Mouse (Mus musculus): Measurements from ENCODE around the gene Rps6ka3.

Rps6ka3 gene

DNA sequence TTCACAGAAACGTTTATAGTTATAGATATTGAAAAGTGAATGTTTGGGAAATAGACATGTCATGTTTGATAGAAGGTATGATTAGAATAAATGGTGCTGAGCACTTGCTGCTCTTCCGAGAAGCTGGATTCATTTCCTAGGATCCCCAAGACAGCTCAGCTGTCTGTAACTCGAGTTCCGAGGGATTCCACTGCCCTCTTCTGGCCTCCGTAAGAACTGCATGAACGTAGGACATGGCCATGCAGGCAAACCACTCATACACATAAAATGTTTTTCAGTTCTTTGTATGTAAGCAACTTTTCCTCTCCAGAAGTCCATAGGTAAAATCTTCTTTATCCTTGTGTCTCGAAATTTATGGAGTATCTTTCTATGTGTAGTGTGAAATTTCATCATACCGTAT, 111.2 kb downstream of the Rps6ka3 start:
- peak; percentile 38 to 70 for DNase-seq (ENCODE audit: low spot score in 2 of 2)

GRCm38 (mm10) chrX:159364506-159364905, 154.4 kb downstream of the Rps6ka3 start:
- DNase-seq (ENCODE audit: low spot score in 2 of 2): no peak

DNA sequence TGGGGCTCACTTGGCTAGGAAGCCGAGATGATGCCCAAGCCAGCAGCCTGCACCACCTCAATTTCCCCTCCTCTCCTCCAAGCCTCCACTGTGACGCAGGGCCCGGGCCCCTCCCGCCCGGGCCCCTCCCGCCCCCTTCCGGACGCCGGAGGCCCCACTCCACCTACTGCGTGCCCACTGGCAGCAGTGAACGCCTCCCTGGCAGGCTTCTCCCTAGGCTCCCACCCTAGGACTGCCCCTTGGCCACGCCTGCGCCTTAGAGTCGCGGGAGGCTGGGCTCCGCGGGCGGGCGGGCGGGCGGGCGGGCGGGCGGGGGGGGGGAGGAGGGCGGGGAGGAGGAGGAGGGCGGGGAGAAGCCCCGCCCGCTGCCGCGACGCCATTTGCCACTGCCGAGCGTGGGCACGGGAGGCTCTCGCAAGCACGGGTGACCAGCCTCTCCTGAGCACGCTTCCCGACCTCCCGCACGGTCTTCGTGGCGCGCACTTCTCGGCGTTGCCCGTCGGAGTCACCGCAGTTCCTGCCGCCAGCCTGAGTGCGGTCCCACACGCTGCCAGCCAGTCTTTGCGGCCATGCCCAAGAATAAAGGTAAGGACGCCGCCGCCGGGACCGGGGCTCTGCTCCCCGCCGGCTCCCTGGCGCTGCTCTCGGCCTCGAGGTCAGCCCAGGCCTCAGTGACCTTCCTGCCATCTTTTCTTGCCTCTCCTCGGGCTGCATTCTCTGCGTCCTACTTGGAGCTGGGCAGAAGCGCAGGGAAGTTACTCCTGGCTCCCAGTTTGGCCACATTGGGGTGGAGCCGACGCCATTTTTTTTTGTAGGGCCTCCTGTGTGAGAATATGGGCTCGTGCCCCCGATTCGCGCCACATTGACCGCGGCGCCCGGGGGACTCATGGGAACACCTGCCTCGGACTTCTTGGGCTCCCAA, 162.0 kb downstream of the Rps6ka3 start, which contains the start of gene Eif1ax:
Gene Eif1ax (plus strand): TSS at position 348 of the 922 bp plus-strand sequence.
- peak; percentile 37 to 52 for DNase-seq (ENCODE audit: low spot score in 2 of 2)

GRCm38 (mm10) chrX:159372753-159373144, 162.6 kb downstream of the Rps6ka3 start:
- DNase-seq (ENCODE audit: low spot score in 2 of 2): no peak

DNA sequence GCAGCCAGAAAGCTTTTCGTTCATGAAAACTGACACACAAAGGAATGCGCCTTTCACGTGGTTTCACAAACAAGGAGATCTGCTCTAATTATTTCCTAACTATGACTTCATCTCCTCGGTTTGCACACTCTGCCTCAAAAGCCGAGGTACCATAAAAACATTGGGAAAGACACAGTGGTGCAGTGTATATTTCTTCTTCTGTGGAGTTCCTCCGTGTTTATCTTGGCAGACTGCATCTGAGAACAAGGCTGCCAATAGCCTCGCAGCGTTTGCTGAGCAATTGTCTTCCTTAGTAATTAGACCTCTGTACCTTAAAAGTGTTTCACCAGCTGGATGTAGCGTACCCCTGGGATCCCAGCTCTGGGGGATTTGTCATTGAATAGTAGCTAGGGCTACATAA, 177.0 kb downstream of the Rps6ka3 start:
- no peak for DNase-seq (ENCODE audit: low spot score in 2 of 2)

DNA sequence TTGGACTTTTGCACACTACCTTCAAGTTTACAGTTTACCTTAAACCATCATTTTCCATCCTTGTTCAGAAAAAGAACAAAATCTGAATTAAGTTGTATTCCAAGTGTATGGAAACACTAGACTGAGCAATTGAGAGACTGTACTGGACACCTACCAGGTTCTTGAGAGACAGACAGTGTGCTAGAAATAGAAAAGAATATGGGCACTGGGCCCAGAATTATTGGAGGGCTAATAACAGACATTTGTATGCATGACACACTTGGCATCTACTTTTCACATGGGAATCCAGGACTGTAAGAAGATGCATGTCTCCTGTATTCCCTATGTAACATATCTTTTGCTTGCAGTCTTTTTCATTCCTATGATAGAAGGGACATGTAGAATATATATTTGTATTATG, 178.8 kb downstream of the Rps6ka3 start:
- DNase-seq (ENCODE audit: low spot score in 2 of 2): no peak

GRCm38 (mm10) chrX:159390347-159390962, 180.3 kb downstream of the Rps6ka3 start:
- DNase-seq (ENCODE audit: low spot score in 2 of 2): no peak

DNA sequence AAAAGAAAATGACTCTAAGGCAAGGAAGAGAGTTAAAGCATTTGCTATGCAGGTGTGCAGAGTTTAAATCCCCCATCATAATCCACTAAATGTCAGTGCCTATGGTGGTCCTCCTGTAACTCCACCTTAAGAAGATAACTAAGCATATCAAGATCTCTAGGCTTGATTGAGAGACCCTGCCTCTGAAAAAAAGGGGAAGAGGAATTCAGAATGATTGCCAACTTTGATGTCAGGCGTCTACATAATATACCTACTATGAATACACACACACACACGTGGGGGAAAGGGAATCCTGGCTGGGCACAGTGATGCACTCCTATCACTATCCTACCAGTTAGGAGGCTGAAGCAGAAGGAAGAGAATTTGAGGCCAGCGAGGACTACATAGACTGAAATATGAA, 181.1 kb downstream of the Rps6ka3 start:
- no peak for DNase-seq (ENCODE audit: low spot score in 2 of 2)

DNA sequence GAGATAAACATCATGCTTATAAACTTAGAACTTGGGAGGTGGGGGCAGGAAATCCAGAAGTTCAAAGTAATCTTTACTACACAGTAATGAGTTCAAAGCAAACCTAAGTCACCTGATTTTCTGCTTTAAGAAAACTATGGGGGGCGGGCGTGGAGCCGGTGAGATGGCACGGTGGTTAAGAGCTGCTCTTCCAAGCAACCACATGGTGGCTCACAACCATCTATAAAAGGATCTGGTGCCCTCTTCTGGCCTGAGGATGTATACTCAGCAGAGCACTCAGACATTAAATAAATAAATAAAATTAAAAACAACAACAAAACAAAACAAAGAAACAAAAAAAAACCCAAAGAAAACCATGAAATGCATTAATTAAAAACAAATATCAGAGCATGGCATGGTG, 199.1 kb downstream of the Rps6ka3 start:
- no peak for DNase-seq (ENCODE audit: low spot score in 2 of 2)

GRCm38 (mm10) chrX:159414130-159414828, 204.2 kb downstream of the Rps6ka3 start, which contains the start of gene Map7d2:
TSS of gene Map7d2 (plus strand) at chrX:159414572.
- peak; percentile 15 to 31 for DNase-seq (ENCODE audit: low spot score in 2 of 2)

GRCm38 (mm10) chrX:159414829-159415673, 204.9 kb downstream of the Rps6ka3 start:
- peak; percentile 8 to 10 for DNase-seq (ENCODE audit: low spot score in 2 of 2)

All from frontal cortex, postnatal 14 days (tissue).